Mouse (Mus musculus) frontal cortex, postnatal 10 days (tissue): ENCODE results near the gene Rab3ip.

ENCODE experiments used
- DNase-seq, 2 experiments: peaks; one replicate each; pipeline ENCODE4 v3.0.0; 2022; ENCODE audit warnings: low spot score in 2 of 2, mixed read lengths in 1 of 2

Rab3ip gene

GRCm38 (mm10) chr10:116950009-116950769, at the start of gene Rab3ip:
Gene Rab3ip, minus strand, starts transcription at chr10:116950769.
- DNase-seq: peak; percentile 79 to 87

GRCm38 (mm10) chr10:116998716-116999455, 48.3 kb upstream of the Rab3ip start:
- DNase-seq: no peak

- DNase-seq: no peak
Measured at GRCm38 (mm10) chr10:116996236-116996600, 45.6 kb upstream of the Rab3ip start.

- DNase-seq: no peak
Measured at GRCm38 (mm10) chr10:116995584-116996235, 45.1 kb upstream of the Rab3ip start.

GRCm38 (mm10) chr10:116995162-116995561, 44.6 kb upstream of the Rab3ip start:
- DNase-seq: no peak

- DNase-seq: no peak
Measured at GRCm38 (mm10) chr10:116993971-116994370, 43.4 kb upstream of the Rab3ip start.

GRCm38 (mm10) chr10:116986264-116987082, 35.9 kb upstream of the Rab3ip start, which contains the start of gene Best3:
Gene Best3, plus strand, starts transcription at chr10:116986314.
- no peak for DNase-seq

GRCm38 (mm10) chr10:116984836-116985235, 34.3 kb upstream of the Rab3ip start:
- DNase-seq: no peak

GRCm38 (mm10) chr10:116982526-116982925, 32.0 kb upstream of the Rab3ip start:
- no peak for DNase-seq

GRCm38 (mm10) chr10:116980888-116981287, 30.3 kb upstream of the Rab3ip start:
- no peak for DNase-seq

- no peak for DNase-seq
Measured at GRCm38 (mm10) chr10:116980273-116980672, 29.7 kb upstream of the Rab3ip start.

GRCm38 (mm10) chr10:116978841-116979240, 28.3 kb upstream of the Rab3ip start:
- DNase-seq: no peak

GRCm38 (mm10) chr10:116977858-116978257, 27.3 kb upstream of the Rab3ip start:
- DNase-seq: no peak

- no peak for DNase-seq
Measured at GRCm38 (mm10) chr10:116977455-116977854, 26.9 kb upstream of the Rab3ip start.

GRCm38 (mm10) chr10:116972509-116972908, 21.9 kb upstream of the Rab3ip start, which contains the start of gene Gm10271:
Gene Gm10271, minus strand, starts transcription at chr10:116972609.
- DNase-seq: no peak

GRCm38 (mm10) chr10:116968741-116969140, 18.2 kb upstream of the Rab3ip start:
- no peak for DNase-seq

- DNase-seq: no peak
Measured at GRCm38 (mm10) chr10:116966065-116966464, 15.5 kb upstream of the Rab3ip start.

GRCm38 (mm10) chr10:116965297-116965696, 14.7 kb upstream of the Rab3ip start:
- DNase-seq: no peak

- DNase-seq: no peak
Measured at GRCm38 (mm10) chr10:116964571-116964970, 14.0 kb upstream of the Rab3ip start.

GRCm38 (mm10) chr10:116964084-116964483, 13.5 kb upstream of the Rab3ip start:
- no peak for DNase-seq

- no peak for DNase-seq
Measured at GRCm38 (mm10) chr10:116962803-116963202, 12.2 kb upstream of the Rab3ip start.

- DNase-seq: no peak
Measured at GRCm38 (mm10) chr10:116962152-116962551, 11.6 kb upstream of the Rab3ip start.
